Mouse (Mus musculus): Measurements from ENCODE around the gene Arhgdib.

DNA sequence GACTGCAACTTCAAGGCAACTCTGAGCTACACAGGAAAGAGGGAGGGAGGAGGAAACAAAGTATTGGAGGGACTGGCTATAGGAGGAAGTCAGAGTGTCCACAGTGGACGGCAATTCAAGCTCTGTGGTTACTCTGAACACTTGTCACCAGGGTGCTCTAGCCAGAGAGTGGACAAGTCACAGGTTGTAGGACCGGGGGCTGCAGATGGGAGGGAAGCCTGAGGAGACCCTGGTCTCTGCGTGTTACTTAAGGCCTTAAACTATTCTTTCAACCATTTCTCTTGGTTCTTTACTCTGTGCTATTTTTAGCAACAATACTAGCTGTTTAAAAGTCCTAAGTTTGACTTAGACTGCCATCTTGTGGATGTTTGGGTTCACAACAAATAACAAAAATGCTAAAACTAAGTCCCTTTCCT is 38.6 kb upstream of the Arhgdib start:
- TF ChIP-seq CTCF (IDR thresholded peaks at IDR 0.05; ENCODE audit: borderline replicate concordance, insufficient read depth, low read depth, low read length): no peak; the same call in 1 of the 2 replicates
- TF ChIP-seq POLR2A (IDR thresholded peaks at IDR 0.05; ENCODE audit: borderline replicate concordance, insufficient read depth, low read length): no peak
